ENCODE assay signal across 13 mouse cellular contexts in the genomic region with DNA sequence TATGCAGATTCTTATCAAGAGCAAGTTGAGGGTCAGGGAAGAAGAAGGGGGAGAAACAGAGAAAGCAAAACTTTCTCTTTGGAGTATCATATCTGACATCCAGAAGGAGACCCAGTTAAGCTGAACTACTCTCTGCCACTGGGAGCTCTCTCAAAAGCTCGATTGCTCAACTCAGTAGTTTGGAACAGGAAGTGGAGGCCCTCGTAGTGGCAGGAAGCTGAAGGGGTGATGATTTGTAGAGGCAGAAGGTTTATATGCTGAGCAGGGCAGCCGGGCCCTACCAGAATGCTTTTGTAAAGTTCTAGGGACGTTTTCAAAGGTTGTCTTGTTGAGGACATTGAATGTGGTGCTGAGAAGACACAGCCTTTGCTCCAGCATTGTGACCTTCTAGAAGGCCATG. TPM values are rescaled to one million over a fixed set of nuclear protein-coding genes. Genes with fewer than 3 reads are reported as not detected.
DNase-seq lines count a peak whose midpoint lies in the region; ATAC-seq and TF ChIP-seq lines count a peak whose summit lies in the region.
"Had no signal": no experiment of that assay in that cellular context is flagged by ENCODE, and none has a peak within 500 bp of the region (broad histone marks: within the 10 kb centered on the region; RNA-seq: fewer than 3 reads in every experiment).

No protein-coding gene starts in this region.

- H3K4me1 ChIP-seq in kidney, adult 2 months (ENCODE audit: control insufficient read depth, insufficient read depth, low read length), result 0 out of 2 replicates have a peak, but pooled peaks cover 4% of the 10 kb centered on the region
- H3K4me1 ChIP-seq in kidney, embryonic 16.5 days (ENCODE audit: insufficient read depth, low read length), result peaks cover 16% of the 10 kb centered on the region; the same call in 1 of the 2 replicates
- peaks cover 15% of the 10 kb centered on the region; the same call in 1 of the 2 replicates for H3K4me1 ChIP-seq in liver, postnatal 0 days (ENCODE audit: insufficient read depth)
- peaks cover 22% of the 10 kb centered on the region for H3K4me1 ChIP-seq in thymus, adult 2 months (replicated peaks; ENCODE audit: control insufficient read depth, insufficient read depth, low read length)

- peak; percentile 49 for DNase-seq in kidney, adult 2 months
- peak; percentile 45 for DNase-seq in adipocyte (ENCODE audit: low spot score)
- peak; percentile 26 for DNase-seq in liver, postnatal 0 days
- peak; percentile 29 for DNase-seq in thymus, adult 2 months
- no peak for DNase-seq in yolk sac, embryonic 10.5 days (ENCODE audit: low spot score)
- DNase-seq in frontal cortex, postnatal 25 days (ENCODE audit: low spot score in 2 of 2), result no peak
- DNase-seq in frontal cortex, postnatal 10 days (ENCODE audit: low spot score in 2 of 2), result no peak
- DNase-seq: cerebellum, postnatal 36 days; left cerebral cortex, postnatal 4 days had no signal

- no peak overlapping the region for H3K4me3 ChIP-seq in kidney, adult 2 months (ENCODE audit: insufficient read depth, low read depth, low read length)
- H3K4me3 ChIP-seq in kidney, embryonic 16.5 days (ENCODE audit: low read length), result no peak overlapping the region
- no peak overlapping the region for H3K4me3 ChIP-seq in liver, postnatal 0 days (ENCODE audit: low read depth, low read length)
- no peak overlapping the region for H3K4me3 ChIP-seq in thymus, adult 2 months (ENCODE audit: control insufficient read depth, insufficient read depth, low read length)
- H3K4me3 ChIP-seq: myocyte; stomach, embryonic 15.5 days had no signal

- no peak for ATAC-seq in kidney, embryonic 16.5 days (ENCODE audit: low FRiP score, low TSS enrichment)
- ATAC-seq in liver, postnatal 0 days, result no peak
- ATAC-seq: Patski had no signal

- TF ChIP-seq EP300 in liver, postnatal 0 days (IDR thresholded peaks at IDR 0.05; ENCODE audit: low read depth), result no peak

- peak overlapping the region; percentile 48; the same call in 1 of the 2 replicates for H3K27ac ChIP-seq in kidney, adult 2 months (ENCODE audit: insufficient read depth, low read depth, low read length)
- H3K27ac ChIP-seq in kidney, embryonic 16.5 days (ENCODE audit: low read length), result no peak overlapping the region
- peak overlapping the region; percentile 49 for H3K27ac ChIP-seq in liver, postnatal 0 days (ENCODE audit: low read depth)
- peak overlapping the region; percentile 72 for H3K27ac ChIP-seq in thymus, adult 2 months (ENCODE audit: control insufficient read depth, insufficient read depth, low read length)
- H3K27ac ChIP-seq: stomach, embryonic 15.5 days had no signal

- no peak overlapping the region for H3K4me2 ChIP-seq in kidney, embryonic 16.5 days (replicated peaks; ENCODE audit: low read depth, low read length)
- peak overlapping the region; percentile 46 for H3K4me2 ChIP-seq in liver, postnatal 0 days (ENCODE audit: low read depth, low read length)
- H3K4me2 ChIP-seq: stomach, embryonic 15.5 days had no signal

- TF ChIP-seq CTCF in kidney, adult 2 months (conservative IDR thresholded peaks at IDR 0.05; ENCODE audit: insufficient read depth, insufficient read length, low read depth, low read length), result no peak
- TF ChIP-seq CTCF in liver, postnatal 0 days (IDR thresholded peaks at IDR 0.05; ENCODE audit: low read depth), result no peak
- TF ChIP-seq CTCF in thymus, adult 2 months (IDR thresholded peaks at IDR 0.05; ENCODE audit: borderline replicate concordance, control insufficient read depth, extremely low read depth, insufficient read depth, low read length, poor library complexity), result no peak

- H3K27me3 ChIP-seq in kidney, adult 2 months (replicated peaks; ENCODE audit: control insufficient read depth, insufficient read depth, low read length), result no peaks in the 10 kb centered on the region
- H3K27me3 ChIP-seq in kidney, embryonic 16.5 days (ENCODE audit: insufficient read depth, low read length), result peaks cover 9% of the 10 kb centered on the region; the same call in 1 of the 2 replicates
- H3K27me3 ChIP-seq in liver, postnatal 0 days (ENCODE audit: insufficient read depth, low read length), result peaks cover 13% of the 10 kb centered on the region
- H3K27me3 ChIP-seq in thymus, adult 2 months (ENCODE audit: control insufficient read depth, insufficient read depth, low read length), result no peaks in the 10 kb centered on the region; the same call in 1 of the 2 replicates
- H3K27me3 ChIP-seq: Patski had no signal

- TF ChIP-seq POLR2A in kidney, adult 2 months (IDR thresholded peaks at IDR 0.05; ENCODE audit: low read depth, low read length), result no peak
- TF ChIP-seq POLR2A in thymus, adult 2 months (IDR thresholded peaks at IDR 0.05; ENCODE audit: control insufficient read depth, extremely low read depth, insufficient read depth, low read length, poor library complexity), result no peak

- 37% methylated on average over 4 of the region's 4 CpGs for WGBS in kidney, adult 2 months
- 9% methylated on average over 4 of the region's 4 CpGs for WGBS in kidney, embryonic 16.5 days
- WGBS in liver, postnatal 0 days (ENCODE audit: insufficient replicate concordance), result 10% methylated on average over 4 of the region's 4 CpGs
- 4% methylated on average over 4 of the region's 4 CpGs for WGBS in thymus, adult 2 months

- no peaks in the 10 kb centered on the region for H3K9me3 ChIP-seq in kidney, embryonic 16.5 days (ENCODE audit: low read length)
- H3K9me3 ChIP-seq in liver, postnatal 0 days (ENCODE audit: low read length), result no peaks in the 10 kb centered on the region
- H3K9me3 ChIP-seq: stomach, embryonic 15.5 days had no signal

- H3K9ac ChIP-seq in kidney, embryonic 16.5 days (replicated peaks; ENCODE audit: low read length), result no peak overlapping the region
- no peak overlapping the region for H3K9ac ChIP-seq in liver, postnatal 0 days (replicated peaks)
- H3K9ac ChIP-seq: stomach, embryonic 15.5 days had no signal

- H3K36me3 ChIP-seq in kidney, adult 2 months (ENCODE audit: control insufficient read depth, insufficient read depth, low read length), result no peaks in the 10 kb centered on the region
- no peaks in the 10 kb centered on the region for H3K36me3 ChIP-seq in kidney, embryonic 16.5 days (ENCODE audit: insufficient read depth, low read length)
- H3K36me3 ChIP-seq in liver, postnatal 0 days (replicated peaks; ENCODE audit: insufficient read depth, low read length), result no peaks in the 10 kb centered on the region
- H3K36me3 ChIP-seq in thymus, adult 2 months (ENCODE audit: control insufficient read depth, insufficient read depth, low read length), result no peaks in the 10 kb centered on the region
- H3K36me3 ChIP-seq: stomach, embryonic 15.5 days had no signal

RNA-seq across cellular contexts. Expression of gene Hivep3, which starts 5.1 kb away (rescaled TPM):
- 4.8 and 5.8 TPM in 2 replicates for polyA plus RNA-seq in kidney, adult 2 months (2012; rRNA removed)
- polyA plus RNA-seq in kidney, embryonic 16.5 days (2015; fragmentation: Nextera tagmentation; extraction: Ambion mirVana), result 6.6 and 7.0 TPM in 2 replicates
- 3.5 and 3.8 TPM in 2 replicates for polyA plus RNA-seq in liver, postnatal 0 days (2015; fragmentation: Nextera tagmentation; extraction: Ambion mirVana)
- polyA plus RNA-seq in thymus, adult 2 months (2012; rRNA removed), result 40.0 and 65.7 TPM in 2 replicates

Comparison
In these comparisons a context has a peak if more than half of its experiments do, and no peak if none do; other contexts are left out.
1. DNase-seq: peak in kidney, adult 2 months (single experiment), adipocyte (single experiment), liver, postnatal 0 days (single experiment) and thymus, adult 2 months (single experiment); none in yolk sac, embryonic 10.5 days (single experiment), frontal cortex, postnatal 25 days (0 of 2) and frontal cortex, postnatal 10 days (0 of 2).